Mouse (Mus musculus) cerebral cortex, adult 2 months (tissue): Measurements from ENCODE around the gene Tada2b.

ENCODE experiments used
- WGBS: fragments of 180-500 bp; shearing (Covaris S2); methylation state at CpG from one replicate; pipeline ENCODE4 v1.1.7; 2018; 5-methylcytosine and 5-hydroxymethylcytosine counted together

Tada2b gene

DNA sequence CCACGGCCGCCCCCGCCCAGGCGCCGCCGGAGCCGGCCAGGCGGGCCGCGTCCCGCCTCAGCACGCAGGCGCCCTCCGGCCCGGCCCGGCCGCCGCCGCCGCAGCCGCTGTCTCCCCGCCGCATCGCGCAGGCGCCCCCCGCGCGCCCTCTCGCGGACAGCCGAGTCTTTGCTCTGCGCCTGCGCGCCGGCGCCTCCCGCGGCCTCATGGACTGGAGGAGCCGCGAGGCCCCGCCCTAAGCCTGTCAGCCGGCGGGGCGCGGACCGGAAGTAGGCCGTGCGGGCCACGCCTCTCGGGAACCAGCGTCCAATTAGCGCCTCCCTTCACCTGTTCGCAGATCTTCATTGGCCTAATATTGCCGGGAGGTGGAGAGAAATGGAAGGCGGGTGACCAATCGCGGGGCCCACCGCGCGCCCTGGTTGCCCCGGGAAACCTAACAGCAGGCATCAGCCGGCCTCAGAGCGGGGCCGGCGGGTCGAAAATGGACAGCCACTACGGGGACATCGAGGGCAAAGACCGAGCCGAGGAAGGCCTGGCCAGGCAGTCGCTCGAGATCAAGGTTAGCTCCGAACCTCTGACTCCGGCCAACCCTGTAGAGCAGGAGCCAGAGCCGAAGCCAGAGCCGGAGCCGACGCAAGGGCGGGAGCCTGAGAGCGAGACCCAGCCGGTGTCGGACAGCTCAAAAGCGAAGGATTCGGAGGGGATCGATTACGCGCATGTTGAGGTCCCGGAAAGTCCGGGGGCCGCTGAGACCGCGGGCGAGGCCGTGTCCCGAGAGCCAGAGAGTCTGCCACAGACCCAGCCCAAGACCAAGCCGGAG lies at the start of gene Tada2b, which contains the start of gene Ccdc96:
Tada2b (minus strand) TSS at position 115 of the 820 bp plus-strand sequence.
Ccdc96 (plus strand) TSS at position 418 of the 820 bp plus-strand sequence.
- 4% methylated on average over 97 of the region's 97 CpGs for WGBS

DNA sequence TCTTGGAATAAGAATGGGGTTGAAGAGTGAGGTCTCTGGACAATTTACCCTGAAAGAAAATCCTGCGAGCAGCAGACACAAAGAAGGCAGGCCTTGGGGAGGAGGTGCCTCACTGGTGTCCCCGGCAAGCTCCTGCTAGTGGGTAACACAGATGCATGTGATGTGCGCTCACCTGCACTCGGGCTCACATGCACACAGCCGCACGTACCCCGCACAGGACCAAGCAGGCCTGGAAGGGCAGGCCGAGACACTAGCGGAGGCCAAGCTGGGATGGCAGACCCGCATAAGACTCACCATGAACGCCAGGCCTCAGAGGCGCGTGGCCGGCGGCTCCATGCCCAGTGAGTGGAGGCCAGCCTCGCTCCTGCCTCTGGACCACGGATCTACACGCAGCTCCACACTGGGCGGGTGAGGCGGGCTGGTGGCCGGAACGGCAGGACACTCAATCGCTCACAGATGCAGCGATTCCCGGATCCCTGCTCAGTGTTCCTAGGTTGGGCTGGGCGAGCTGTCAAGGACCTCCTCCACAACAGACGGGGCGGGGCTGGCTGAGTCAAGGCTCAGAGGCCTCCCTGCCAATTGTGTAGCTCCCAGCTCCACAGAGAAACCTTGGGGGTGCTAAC lies 46.2 kb upstream of the Tada2b start:
- WGBS = under 1% methylated on average over 28 of the region's 28 CpGs

DNA sequence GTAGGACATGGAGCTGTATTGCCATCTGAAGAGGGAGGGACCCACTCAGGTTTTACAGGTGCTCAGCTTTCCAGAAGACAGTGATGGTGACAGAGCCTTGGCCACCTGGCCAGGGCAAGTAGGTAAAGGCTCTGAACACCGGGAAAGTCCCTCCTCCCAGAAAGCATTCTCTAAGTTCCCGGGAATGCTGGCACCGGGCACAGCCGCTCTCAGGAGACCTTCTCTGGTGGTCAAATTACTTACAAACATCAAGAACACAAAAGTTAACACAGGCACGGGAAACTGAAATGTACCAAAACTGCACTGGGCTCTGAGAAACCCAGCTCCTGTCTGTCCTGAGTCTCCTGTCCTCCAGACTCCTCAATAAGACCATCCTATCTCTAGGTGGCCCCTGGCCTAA lies 45.6 kb upstream of the Tada2b start:
- WGBS = under 1% methylated on average over 5 of the region's 5 CpGs

DNA sequence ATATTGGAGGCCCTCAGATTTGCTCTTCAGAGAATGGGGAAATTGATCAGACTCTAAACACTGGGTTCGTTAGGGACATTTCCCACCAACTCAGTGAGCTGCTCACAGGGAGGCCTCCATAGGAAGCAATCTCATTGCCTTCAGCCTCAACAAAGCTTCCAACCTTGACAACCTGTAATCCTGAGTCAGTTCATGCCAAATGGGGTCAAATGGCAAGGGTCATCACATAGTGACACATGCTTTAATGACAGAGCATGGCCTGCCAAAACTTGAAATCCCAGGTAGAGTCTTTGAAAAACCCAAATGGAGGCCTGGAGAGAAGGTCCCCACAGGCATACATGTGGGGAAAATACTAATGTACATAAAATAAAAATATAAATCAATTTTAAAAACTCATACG lies 42.8 kb upstream of the Tada2b start:
- WGBS = 65% methylated on average over 2 of the region's 2 CpGs

DNA sequence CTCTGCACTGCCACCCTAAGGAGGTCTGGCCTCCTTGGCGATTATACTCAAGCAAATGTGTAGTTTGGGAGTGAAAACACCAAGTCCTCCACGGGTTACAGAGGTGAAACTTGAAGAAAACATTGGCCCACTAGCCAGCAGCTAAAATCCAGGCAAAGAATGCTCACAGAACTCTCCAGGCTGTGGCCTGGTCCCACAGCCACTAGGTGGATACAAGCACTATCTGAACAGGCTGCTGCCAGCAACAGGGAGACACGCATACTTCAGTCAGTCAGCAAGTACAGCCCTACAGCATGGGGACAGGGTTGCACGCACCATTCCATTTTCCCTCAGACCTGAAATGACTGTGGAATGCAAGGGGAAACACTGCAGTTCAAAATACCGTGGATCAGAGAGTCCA lies 42.2 kb upstream of the Tada2b start:
- WGBS = 62% methylated on average over 5 of the region's 5 CpGs

DNA sequence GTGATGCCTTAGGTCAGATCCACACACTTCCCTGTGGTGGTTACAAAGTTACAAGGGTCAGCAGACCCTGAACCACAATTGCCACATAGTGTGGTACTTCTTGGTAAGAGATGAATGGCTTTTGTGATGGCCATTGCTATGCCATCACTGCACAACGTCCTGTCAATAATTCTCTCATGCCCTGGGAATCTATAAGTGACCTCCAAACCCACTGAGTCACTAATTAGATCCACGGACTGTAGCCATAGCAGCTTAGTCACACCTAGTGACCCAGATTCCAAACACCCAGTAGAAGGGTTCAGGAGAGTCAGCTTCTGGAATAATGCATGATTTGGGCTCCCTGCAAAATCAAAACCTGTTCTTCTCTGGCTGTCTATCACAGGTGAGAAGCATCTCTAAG lies 41.1 kb upstream of the Tada2b start:
- WGBS = 50% methylated on average over 2 of the region's 2 CpGs

DNA sequence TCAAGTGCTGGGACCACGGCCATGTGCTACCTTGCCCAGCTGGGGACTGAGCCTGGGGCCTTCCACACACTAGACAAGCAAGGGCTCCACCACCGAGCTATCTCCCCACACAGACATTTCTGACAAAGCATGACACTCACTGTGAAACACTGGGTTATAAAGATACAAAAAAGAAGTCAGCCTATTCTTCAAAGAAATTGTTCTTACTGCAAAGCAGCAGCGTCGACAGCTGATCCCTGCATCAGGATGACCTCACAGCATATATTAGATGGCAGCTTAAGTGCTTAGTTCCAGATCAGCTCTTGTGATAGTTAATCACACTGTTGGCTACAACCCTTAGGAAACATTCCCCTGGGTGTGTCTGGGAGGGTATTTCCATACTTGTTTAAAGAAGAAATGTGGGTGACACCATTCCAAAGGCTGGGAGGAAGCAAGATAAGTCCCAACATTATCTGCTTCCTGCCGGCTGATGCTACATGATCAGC lies 39.2 kb upstream of the Tada2b start:
- 72% methylated on average over 5 of the region's 5 CpGs for WGBS

DNA sequence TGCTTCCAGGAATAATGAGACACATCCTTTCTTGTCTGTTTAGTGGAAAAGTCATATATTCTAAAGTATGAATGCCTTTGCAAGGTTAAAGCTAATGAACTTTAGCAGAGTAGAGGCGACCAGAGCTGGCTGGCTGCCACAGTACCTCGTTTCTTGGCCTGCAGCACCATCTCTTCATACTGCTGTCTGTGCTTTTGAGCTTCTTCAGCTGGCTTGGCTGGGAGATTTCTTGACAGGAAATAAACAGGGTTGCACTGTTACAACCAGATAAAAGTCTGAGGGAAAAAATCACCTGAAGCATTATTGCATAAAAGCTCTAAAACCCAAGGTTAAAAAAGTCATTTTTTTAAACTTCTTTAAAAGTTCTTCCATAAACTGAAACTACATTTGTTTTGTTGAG lies 38.7 kb upstream of the Tada2b start:
- WGBS = 26% methylated on average over 2 of the region's 2 CpGs

DNA sequence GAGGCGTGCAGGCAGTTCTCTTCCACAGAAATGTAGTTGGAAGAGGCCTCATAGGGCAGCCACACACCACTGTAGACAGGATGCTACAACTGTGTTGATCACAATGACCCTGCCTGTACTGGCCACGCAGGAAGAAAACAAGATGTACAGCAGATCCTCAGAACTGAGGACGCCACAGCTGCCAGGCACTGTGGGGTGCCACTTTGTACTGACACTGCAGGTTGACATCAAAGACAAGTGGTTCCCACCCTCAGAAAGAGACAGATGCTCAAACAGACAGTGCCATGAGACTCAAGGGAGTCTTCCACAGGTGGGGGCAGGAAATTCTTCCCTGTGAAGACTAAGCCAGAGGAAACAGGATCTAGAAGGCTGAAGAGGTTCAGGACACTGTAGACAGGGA lies 35.7 kb upstream of the Tada2b start:
- WGBS = 67% methylated on average over 3 of the region's 3 CpGs

DNA sequence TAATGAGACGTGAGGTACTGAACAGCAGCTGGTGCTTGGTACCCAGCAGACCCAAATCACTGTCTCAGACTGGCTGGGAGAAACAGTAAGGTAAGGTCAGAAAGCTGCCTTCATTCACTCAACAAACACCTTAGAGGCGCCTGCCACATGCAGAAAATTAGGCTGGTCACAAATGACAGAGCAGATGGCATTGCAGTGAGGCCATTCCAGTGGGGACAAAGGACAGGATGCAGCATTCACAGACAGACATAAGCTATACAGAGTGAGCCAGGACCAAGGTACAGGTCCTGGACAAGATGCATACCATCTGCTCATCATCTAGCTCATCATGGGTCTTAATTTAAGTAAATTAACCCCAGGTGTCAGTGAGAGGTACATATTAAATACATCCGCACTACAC lies 33.5 kb upstream of the Tada2b start:
- 81% methylated on average over 3 of the region's 3 CpGs for WGBS

DNA sequence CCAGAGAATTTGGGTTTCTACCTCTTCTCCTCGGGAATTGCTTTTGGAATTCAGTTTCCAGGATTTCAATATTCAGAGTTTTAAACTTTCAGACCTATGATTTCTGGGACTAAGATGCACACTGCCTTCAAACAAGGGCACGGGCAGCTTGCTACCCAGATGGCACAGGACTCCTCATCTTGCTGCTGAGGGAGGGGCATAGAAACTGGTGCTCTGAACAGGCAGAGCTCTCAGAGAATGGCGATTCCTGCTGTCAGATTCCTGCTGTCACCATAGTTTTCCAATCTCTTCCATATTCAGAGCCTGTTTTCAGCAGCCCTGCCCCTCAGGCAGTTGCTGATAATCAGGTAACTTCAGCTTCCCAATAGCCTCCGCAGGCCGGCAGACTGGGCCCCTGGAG lies 31.5 kb upstream of the Tada2b start:
- 56% methylated on average over 5 of the region's 5 CpGs for WGBS

DNA sequence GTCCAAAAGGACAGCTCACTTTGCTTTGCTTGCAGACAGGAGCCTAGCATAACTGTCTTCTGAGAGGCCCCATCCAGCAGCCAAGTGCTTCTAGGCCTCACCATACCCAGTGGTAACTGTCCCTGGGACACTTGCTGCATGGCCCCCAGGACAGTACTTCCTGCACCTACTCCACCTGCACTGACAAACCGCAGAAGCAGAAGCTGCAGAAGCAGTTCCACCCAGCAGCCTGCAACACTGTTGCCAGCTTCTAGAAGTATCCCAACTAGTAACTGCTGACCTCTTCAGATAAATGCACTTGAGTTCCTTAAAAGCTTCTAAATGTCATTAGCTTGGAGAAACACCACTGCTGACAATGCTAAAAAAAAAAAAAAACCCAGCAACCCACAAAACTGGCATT lies 31.0 kb upstream of the Tada2b start:
- 88% methylated on average over 1 of the region's 1 CpGs for WGBS

DNA sequence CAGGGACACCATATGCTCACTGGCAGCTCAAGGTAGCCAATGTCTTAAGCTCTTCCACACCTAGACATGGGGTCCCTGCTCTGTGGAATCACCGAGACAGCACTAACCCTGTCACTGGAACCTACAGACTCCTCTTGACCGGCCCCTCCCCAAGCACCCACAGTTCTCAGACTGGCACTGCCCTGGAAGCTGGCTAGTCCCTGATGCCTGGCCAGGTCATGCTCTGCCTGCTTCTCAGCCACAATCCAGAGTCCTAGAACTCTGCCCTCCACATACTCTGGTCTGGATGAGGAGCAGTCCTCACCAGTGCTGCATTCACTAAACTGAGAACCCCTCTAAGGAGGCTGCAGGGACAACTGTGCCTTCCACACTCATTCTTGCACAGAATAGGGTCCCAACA lies 26.9 kb upstream of the Tada2b start:
- 98% methylated on average over 2 of the region's 2 CpGs for WGBS

DNA sequence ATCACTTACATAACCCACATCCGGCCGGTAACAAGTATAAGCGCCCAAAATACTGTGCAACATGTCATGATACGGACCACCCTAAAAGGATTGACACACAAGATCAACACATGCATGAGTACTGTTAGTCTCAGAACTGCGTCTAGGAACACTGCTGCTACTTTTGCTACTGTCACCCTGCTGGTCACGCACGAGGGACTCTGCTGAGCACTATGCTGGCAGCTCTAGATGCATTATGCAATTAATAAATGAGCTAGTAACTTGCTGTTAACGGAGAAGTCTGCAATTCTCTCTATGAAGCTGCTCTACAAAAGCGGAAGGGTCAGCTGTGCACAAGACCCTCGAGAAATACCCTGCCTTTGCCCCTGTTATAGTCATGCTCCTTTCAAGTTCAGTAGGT lies 24.3 kb upstream of the Tada2b start:
- 86% methylated on average over 10 of the region's 10 CpGs for WGBS

DNA sequence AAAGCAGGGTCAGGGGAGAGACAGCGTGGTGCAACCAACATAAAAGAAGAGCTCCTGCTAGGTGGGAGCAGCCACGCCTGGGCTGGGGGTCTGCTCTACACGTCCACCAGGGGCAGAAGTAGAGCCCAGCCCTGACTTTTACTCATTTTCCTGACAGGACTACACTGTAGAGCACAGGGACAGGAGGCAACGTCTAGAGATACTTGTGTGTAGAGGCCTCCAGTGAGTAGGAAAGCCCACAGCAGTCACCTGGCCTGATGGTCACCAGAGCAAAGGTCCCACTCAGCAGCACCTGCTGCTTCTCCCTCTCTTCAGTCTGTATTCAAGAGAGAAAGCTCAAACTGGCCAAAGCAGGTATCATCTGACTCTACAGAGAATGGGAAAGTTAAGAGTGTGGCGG lies 21.6 kb upstream of the Tada2b start:
- WGBS = 81% methylated on average over 5 of the region's 5 CpGs

DNA sequence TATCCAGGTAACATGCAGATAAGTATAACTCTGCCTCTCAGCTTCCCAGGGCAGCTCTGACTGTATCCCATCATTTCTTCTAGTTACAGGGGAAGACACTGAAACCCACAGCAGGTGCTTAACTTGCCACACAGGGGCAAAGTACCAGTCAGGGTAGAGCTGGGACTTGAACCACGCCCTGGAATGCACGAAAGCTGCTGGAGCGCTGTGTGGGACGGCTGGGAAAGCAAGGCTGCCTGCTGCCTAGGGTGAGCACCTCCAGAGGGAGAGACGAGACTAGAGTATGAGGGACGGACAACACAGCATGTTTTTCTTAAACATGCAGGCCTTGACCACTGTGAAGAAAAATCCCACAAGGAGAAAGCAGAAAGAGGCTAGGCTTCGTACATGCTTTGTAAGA lies 21.1 kb upstream of the Tada2b start:
- WGBS = 87% methylated on average over 7 of the region's 7 CpGs

DNA sequence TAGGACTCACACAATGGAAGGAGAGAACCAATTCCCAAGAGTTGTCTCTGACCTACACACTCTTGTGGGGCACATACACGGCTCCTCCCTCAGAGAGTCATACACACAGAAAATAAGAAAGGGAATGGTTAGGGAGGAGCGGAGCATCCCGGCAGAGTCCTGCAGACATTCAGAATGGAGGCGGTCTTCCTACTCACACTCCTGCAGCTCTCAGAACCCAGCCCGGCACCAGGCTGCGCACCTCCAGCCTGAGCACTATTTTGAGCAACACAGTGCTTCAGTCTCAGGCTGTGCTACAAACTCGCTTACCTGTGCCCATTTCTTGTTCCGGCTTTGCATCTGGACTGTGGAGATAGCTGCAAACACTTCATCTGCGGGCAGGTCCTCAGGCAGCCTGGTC lies 10.6 kb upstream of the Tada2b start:
- 63% methylated on average over 9 of the region's 9 CpGs for WGBS

DNA sequence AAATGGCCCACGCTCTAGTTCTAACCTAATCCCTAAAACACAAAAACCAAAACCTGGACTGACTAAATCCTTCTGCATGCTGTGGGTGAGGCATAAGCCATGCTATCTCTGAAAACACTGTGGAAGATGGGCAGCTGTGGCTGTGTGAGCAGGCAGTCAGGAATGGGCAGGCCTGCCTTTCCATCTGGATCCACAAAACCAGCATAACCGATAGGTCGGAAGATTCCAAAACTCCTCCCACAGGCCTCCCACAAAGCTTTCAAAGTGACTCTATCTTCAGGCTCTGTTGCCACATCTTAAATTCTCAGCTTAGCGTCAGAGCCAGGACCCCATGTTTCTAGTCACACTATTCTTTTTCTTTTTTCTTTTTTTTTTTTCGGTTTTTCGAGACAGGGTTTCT lies 9.8 kb upstream of the Tada2b start:
- WGBS = 42% methylated on average over 6 of the region's 6 CpGs

DNA sequence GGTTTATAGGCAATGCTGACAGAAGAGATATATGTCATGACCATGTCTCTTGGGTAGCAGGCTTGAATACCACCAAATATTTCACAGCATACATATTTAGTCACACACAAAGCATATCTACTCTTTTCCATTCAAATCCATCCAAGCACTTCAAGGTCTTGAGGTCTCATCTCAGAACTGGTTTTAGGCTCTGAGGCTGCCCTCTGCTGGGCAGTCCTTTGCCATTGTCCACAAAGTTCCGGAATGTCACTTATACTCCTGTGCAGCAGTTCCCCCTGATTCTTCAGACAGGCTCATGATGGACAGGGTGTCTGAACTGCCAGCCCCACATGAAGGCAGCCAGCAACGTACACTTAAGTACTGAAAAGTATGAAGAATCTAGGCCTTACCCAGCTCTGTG lies 5.1 kb upstream of the Tada2b start:
- 55% methylated on average over 2 of the region's 2 CpGs for WGBS

DNA sequence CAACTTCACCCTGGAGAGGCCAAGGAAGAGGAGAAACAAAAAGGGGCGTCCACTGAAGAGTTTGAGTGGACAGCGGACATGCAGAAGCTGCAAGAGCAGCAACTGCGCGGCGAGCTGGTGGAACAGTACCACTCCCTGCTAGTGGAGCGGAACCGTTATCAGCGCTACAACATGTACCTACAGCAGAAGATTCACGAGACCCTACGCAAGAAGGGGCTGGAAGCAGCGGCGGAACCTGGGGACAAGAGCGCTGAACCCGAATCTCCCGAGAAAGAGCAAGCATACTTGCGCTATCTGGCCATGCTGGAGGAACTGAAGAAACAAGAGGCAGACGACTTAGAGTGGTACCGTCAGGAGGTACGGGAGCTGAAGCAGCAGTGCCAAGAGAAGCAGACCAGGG lies 1.2 kb upstream of the Tada2b start:
- WGBS = 48% methylated on average over 19 of the region's 19 CpGs

DNA sequence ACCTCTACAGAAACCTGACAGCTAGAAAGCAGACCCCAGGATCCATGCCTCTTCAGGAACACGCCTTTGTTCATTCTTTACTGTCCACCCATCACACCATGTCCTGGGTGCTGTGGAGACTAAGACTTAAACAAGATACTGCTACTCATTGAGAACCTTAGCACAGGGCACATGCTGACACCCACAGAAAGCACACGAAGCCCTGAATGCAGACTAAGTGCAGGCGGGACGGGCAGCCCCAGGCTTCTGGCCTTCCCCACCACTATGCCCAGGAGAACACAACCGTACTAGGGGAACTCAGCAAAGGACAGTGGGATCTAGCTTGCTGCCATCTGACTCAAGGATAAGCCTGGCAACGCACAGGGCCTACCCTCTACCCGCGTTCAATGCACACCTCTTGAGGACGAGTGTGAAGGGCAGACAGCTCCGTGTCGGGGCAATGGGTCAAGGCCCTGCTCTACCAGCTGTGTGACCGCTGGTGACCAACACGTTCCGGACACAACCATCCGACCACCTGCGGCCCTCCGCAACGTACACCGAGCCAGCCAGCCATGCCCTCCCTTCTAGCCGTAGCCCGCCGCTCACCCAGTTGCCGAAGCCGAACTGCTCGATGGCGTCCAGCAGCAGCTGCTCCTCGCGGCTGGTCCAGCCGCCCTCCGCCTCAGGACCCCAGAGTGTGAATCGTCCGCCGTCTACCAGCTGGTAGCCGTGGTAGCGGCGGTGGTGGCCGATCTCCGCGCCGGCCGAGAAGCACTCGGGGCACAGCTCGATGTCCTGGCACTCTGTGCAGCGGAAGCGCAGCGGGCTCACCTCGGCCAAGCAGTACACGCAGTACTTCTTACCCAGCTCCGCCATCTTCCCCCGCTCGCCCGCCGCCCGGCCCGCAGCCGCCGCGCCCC lies 633 bp downstream of the Tada2b start:
- WGBS = 3% methylated on average over 58 of the region's 58 CpGs

DNA sequence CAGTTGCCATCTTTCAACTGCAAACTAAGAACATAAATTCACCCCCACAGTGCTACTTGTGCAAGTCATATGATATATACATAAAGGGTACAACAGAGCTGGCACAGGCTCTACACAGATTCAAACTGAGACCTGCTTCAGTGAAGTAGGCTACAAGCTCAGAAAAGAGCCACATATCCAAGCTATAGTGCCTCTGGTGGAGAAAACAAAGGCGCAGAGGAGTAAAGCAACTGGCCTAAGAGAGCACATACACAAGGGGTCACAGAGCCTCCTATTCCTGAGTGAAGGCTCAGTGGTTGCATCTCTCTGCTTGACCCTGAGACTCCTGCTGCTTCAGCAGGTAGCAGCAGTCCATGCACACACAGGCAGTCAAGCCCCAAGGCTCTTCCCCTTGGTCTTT lies 3.0 kb downstream of the Tada2b start:
- WGBS = 67% methylated on average over 1 of the region's 1 CpGs
